Mouse (Mus musculus) thymus, adult 2 months (tissue): Measurements from ENCODE around the gene Itpr1. TPM values are rescaled to one million over a fixed set of nuclear protein-coding genes. Genes with fewer than 3 reads are reported as not detected.

Source experiments
- DNase-seq: peaks from one replicate; pipeline ENCODE4 v3.0.0; 2021
- H3K27ac ChIP-seq: fragments of 200-500 bp; 2 replicates; pipeline ENCODE4 v1.5.1; 2012; ENCODE audit warnings: low read length, control low read depth; ENCODE audit not compliant: control insufficient read depth, insufficient read depth
- H3K27me3 ChIP-seq: fragments of 200-500 bp; 2 replicates; pipeline ENCODE4 v1.6.1; 2012; ENCODE audit warnings: mild to moderate bottlenecking, low read length, moderate library complexity, mixed read lengths; ENCODE audit not compliant: control insufficient read depth, insufficient read depth
- H3K36me3 ChIP-seq: fragments of 200-500 bp; 2 replicates; pipeline ENCODE4 v1.6.1; 2012; ENCODE audit warnings: mild to moderate bottlenecking, low read length, moderate library complexity; ENCODE audit not compliant: control insufficient read depth, insufficient read depth
- H3K4me1 ChIP-seq: fragments of 200-500 bp; replicated peaks from 2 replicates; pipeline ENCODE4 v1.6.1; 2012; ENCODE audit warnings: low read length; ENCODE audit not compliant: control insufficient read depth, insufficient read depth
- H3K4me3 ChIP-seq: fragments of 200-500 bp; 2 replicates; pipeline ENCODE4 v1.5.1; 2012; ENCODE audit warnings: mild to moderate bottlenecking, low read length, control low read depth, moderate library complexity; ENCODE audit not compliant: control insufficient read depth, insufficient read depth
- CTCF ChIP-seq: fragments of 200-500 bp; IDR thresholded peaks from 2 replicates; pipeline ENCODE4 v1.5.1; 2012; ENCODE audit warnings: mild to moderate bottlenecking, control low read depth, low read length, moderate library complexity, borderline replicate concordance; ENCODE audit not compliant: control insufficient read depth, poor library complexity, insufficient read depth; ENCODE audit errors: extremely low read depth
- POLR2A ChIP-seq: fragments of 200-500 bp; IDR thresholded peaks from 2 replicates; pipeline ENCODE4 v1.6.1; 2012; ENCODE audit warnings: mild to moderate bottlenecking, low read length, control low read depth, moderate library complexity; ENCODE audit not compliant: control insufficient read depth, poor library complexity, insufficient read depth; ENCODE audit errors: extremely low read depth
- WGBS: fragments of 180-500 bp; shearing (Covaris S2); methylation state at CpG from one replicate; pipeline ENCODE4 v1.1.7; 2018; 5-methylcytosine and 5-hydroxymethylcytosine counted together
- polyA plus RNA-seq: library from polyadenylated mRNA; depleted of rRNA; stranded (reverse); fragments of >200 nt; gene quantifications from 2 replicates; pipeline ENCODE4 v1.2.3, GENCODE M21; 2012; rRNA removed

Gene Itpr1
- polyA plus RNA-seq, 1 experiment: 28.8 TPM

GRCm38 (mm10) chr6:108577056-108577455, 364.2 kb downstream of the Itpr1 start:
- Histone ChIP-seq H3K27me3 (no peaks in the 10 kb centered on the region), H3K4me1 (peaks cover 6% of the 10 kb centered on the region), H3K36me3 (no peaks in the 10 kb centered on the region), H3K27ac (no peak overlapping the region), H3K4me3 (no peak overlapping the region)
- WGBS: 95% methylated on average over 6 of the region's 6 CpGs
- TF ChIP-seq CTCF: no peak
- TF ChIP-seq POLR2A: no peak
- DNase-seq: no peak

- H3K27ac ChIP-seq: no peak overlapping the region
- H3K4me3 ChIP-seq: no peak overlapping the region
- DNase-seq: no peak
- TF ChIP-seq CTCF (no peak), POLR2A (no peak)
- H3K4me1 ChIP-seq: peaks cover 3% of the 10 kb centered on the region; the same call in 1 of the 2 replicates
- 90% methylated on average over 3 of the region's 3 CpGs for WGBS
- no peaks in the 10 kb centered on the region for H3K36me3 ChIP-seq
- no peaks in the 10 kb centered on the region for H3K27me3 ChIP-seq
Measured at GRCm38 (mm10) chr6:108588426-108588825, 375.5 kb downstream of the Itpr1 start.

GRCm38 (mm10) chr6:108592227-108592626, 379.3 kb downstream of the Itpr1 start:
- Histone ChIP-seq H3K36me3 (no peaks in the 10 kb centered on the region), H3K27me3 (no peaks in the 10 kb centered on the region), H3K27ac (no peak overlapping the region), H3K4me3 (no peak overlapping the region), H3K4me1 (peaks cover 4% of the 10 kb centered on the region; the same call in 1 of the 2 replicates)
- TF ChIP-seq POLR2A: no peak
- TF ChIP-seq CTCF: no peak
- WGBS: 94% methylated on average over 8 of the region's 8 CpGs
- no peak for DNase-seq

- 94% methylated on average over 6 of the region's 6 CpGs for WGBS
- TF ChIP-seq CTCF: no peak
- no peak for TF ChIP-seq POLR2A
- no peaks in the 10 kb centered on the region for H3K27me3 ChIP-seq
- H3K36me3 ChIP-seq: no peaks in the 10 kb centered on the region
- H3K27ac ChIP-seq: no peak overlapping the region
- no peak overlapping the region for H3K4me3 ChIP-seq
- no peak for DNase-seq
- peaks cover 4% of the 10 kb centered on the region; the same call in 1 of the 2 replicates for H3K4me1 ChIP-seq
Measured at GRCm38 (mm10) chr6:108592636-108593035, 379.7 kb downstream of the Itpr1 start.

- no peaks in the 10 kb centered on the region for H3K27me3 ChIP-seq
- H3K27ac ChIP-seq: no peak overlapping the region
- peaks cover 4% of the 10 kb centered on the region; the same call in 1 of the 2 replicates for H3K4me1 ChIP-seq
- no peak overlapping the region for H3K4me3 ChIP-seq
- no peaks in the 10 kb centered on the region for H3K36me3 ChIP-seq
- WGBS: 94% methylated on average over 5 of the region's 5 CpGs
- TF ChIP-seq CTCF: no peak
- TF ChIP-seq POLR2A: no peak
- no peak for DNase-seq
Measured at GRCm38 (mm10) chr6:108594171-108594841, 381.4 kb downstream of the Itpr1 start.

- Histone ChIP-seq H3K4me1 (no peaks in the 10 kb centered on the region), H3K36me3 (no peaks in the 10 kb centered on the region), H3K27ac (no peak overlapping the region), H3K27me3 (no peaks in the 10 kb centered on the region), H3K4me3 (no peak overlapping the region)
- TF ChIP-seq CTCF (no peak), POLR2A (no peak)
- 94% methylated on average over 4 of the region's 4 CpGs for WGBS
- DNase-seq: no peak
Measured at GRCm38 (mm10) chr6:108598691-108599090, 385.8 kb downstream of the Itpr1 start.

GRCm38 (mm10) chr6:108599317-108599716, 386.4 kb downstream of the Itpr1 start:
- TF ChIP-seq CTCF: no peak
- TF ChIP-seq POLR2A: no peak
- H3K36me3 ChIP-seq: no peaks in the 10 kb centered on the region
- no peak overlapping the region for H3K4me3 ChIP-seq
- no peaks in the 10 kb centered on the region for H3K4me1 ChIP-seq
- no peak for DNase-seq
- no peaks in the 10 kb centered on the region for H3K27me3 ChIP-seq
- no peak overlapping the region for H3K27ac ChIP-seq
- WGBS: 46% methylated on average over 2 of the region's 2 CpGs

Other genes starting within 250 kb of the Itpr1 start
- gene Setmar, start 148.1 kb upstream of the Itpr1 start, polyA plus RNA-seq: 2.7 TPM in 2 replicates
- gene Sumf1, start 27.5 kb upstream of the Itpr1 start, polyA plus RNA-seq: 17.8 and 19.9 TPM in 2 replicates